Mouse (Mus musculus) heart, embryonic 12.5 days (tissue): ENCODE measurements around the gene Zfp36. TPM values are rescaled to one million over a fixed set of nuclear protein-coding genes. Genes with fewer than 3 reads are reported as not detected.

ENCODE experiments used
- ATAC-seq: fragments of 200-750 bp; cut with Nextera tagmentation; 2 replicates; pipeline ENCODE4 v1.8.0; 2017; ENCODE audit warnings: moderate TSS enrichment, moderate library complexity; ENCODE audit not compliant: insufficient number of reproducible peaks, low FRiP score
- H3K27ac ChIP-seq: fragments of 300-500 bp; sonication (generic); 2 replicates; pipeline ENCODE4 v1.5.1; 2016; ENCODE audit warnings: mild to moderate bottlenecking, moderate library complexity; ENCODE audit not compliant: poor library complexity, severe bottlenecking
- H3K27me3 ChIP-seq: fragments of 300-500 bp; sonication (generic); replicated peaks from 2 replicates; pipeline ENCODE4 v1.6.1; 2016; ENCODE audit warnings: mild to moderate bottlenecking, moderate library complexity
- H3K36me3 ChIP-seq: fragments of 300-500 bp; sonication (generic); 2 replicates; pipeline ENCODE4 v1.6.1; 2016; ENCODE audit warnings: mild to moderate bottlenecking, moderate library complexity
- H3K4me1 ChIP-seq: fragments of 300-500 bp; sonication (generic); replicated peaks from 2 replicates; pipeline ENCODE4 v1.6.1; 2016; ENCODE audit warnings: mild to moderate bottlenecking
- H3K4me2 ChIP-seq: fragments of 300-500 bp; sonication (generic); 2 replicates; pipeline ENCODE4 v1.6.1; 2016; ENCODE audit warnings: mild to moderate bottlenecking, moderate library complexity
- H3K4me3 ChIP-seq: fragments of 300-500 bp; sonication (generic); 2 replicates; pipeline ENCODE4 v1.5.1; 2016; ENCODE audit warnings: mild to moderate bottlenecking
- H3K9ac ChIP-seq: fragments of 300-500 bp; sonication (generic); 2 replicates; pipeline ENCODE4 v1.6.1; 2016; ENCODE audit warnings: mild to moderate bottlenecking, moderate library complexity
- H3K9me3 ChIP-seq: fragments of 300-500 bp; sonication (generic); replicated peaks from 2 replicates; pipeline ENCODE4 v1.6.1; 2016; ENCODE audit warnings: mild to moderate bottlenecking, moderate library complexity
- WGBS: fragments of 180-500 bp; shearing (Covaris S2); methylation state at CpG from one replicate; pipeline ENCODE4 v1.1.7; 2016; 5-methylcytosine and 5-hydroxymethylcytosine counted together
- polyA plus RNA-seq: library from polyadenylated mRNA; unstranded; fragments of >200 nt; fragmentation: Nextera tagmentation; extraction: Ambion mirVana; gene quantifications from 2 replicates; pipeline ENCODE4 v1.2.1, GENCODE M21; 2016

Gene Zfp36
- polyA plus RNA-seq, 1 experiment from 2014 or later, result 15.9 TPM

DNA sequence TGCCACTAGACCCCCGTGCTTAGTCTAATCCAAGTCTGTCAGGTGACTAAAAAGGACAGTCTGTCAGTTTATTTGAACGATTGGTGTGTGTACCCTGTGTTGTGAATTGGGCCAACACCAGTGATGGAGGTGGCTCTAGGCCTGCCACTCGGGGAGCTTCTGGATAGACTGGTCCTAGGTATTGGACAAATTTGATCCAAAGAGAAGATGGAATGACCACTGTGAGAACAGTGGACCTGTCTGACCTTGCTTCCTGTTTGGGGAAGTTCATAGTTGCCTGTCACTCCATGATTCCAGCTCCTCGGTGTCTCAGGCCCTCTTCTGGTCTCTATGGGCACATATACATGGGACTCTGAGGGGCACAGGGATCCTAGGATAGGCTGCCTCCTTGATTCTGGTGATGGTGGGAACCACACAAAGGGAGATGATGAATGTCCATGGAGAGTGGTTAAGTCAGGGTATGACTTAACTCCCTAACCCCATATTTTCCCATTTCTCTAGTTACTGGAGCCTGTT lies 28.3 kb downstream of the Zfp36 start:
- Histone ChIP-seq H3K27ac (peak overlapping the region; percentile 33; the same call in 1 of the 2 replicates), H3K36me3 (peaks cover 33% of the 10 kb centered on the region), H3K4me2 (peak overlapping the region; percentile 95), H3K9me3 (no peaks in the 10 kb centered on the region), H3K4me1 (peaks cover 23% of the 10 kb centered on the region), H3K27me3 (no peaks in the 10 kb centered on the region), H3K4me3 (peak overlapping the region; percentile 94), H3K9ac (peak overlapping the region; percentile 99)
- no peak for ATAC-seq
- WGBS, result 35% methylated on average over 4 of the region's 4 CpGs

DNA sequence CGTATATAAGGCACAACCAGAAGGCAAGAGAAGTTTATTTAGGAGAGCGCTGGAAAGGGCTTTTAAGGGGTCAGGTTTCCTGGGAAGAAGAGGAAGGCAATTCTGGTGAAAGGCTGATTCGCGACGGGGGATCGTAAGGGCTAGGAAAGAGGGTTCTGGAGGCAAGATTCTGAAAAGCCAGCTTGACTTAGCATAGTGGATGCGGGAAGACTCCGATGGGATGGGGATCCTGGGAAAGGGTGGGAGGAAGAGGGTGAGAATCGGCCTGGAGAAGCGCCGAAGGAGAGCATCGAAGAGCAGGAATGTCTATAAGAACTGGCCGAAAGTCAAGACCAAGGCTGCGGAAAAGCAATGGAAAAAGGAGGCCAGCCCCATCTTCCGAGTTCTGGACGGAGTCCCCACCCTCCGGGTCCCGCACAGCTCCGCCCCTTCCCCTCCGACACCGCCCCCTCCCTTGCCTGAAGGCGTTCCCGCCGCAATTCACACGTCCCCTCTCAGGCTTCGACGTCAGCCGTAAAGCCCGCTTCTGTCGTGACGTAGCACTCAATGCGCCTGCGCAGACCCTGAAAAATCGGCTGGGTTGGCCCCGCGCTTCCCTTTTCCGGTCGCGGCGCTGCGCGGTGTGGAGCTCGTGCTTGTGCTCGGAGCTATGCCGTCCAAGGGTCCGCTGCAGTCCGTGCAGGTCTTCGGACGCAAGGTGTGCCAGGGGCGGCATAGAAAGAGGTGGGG lies 29.7 kb downstream of the Zfp36 start, which contains the start of gene Rps16:
TSS of gene Rps16 (plus strand) at position 498 of the 729 bp plus-strand sequence.
- Histone ChIP-seq H3K4me2 (peak within 1 kb of the TSS; percentile 95), H3K27ac (peak within 1 kb of the TSS; percentile 84), H3K9ac (peak within 1 kb of the TSS; percentile 99), H3K4me1 (peaks cover 18% of the 10 kb centered on the region), H3K9me3 (no peaks in the 10 kb centered on the region), H3K36me3 (peaks cover 33% of the 10 kb centered on the region), H3K27me3 (no peaks in the 10 kb centered on the region), H3K4me3 (peak within 1 kb of the TSS; percentile 94)
- ATAC-seq, result peak; percentile 97
- WGBS, result under 1% methylated on average over 50 of the region's 50 CpGs

DNA sequence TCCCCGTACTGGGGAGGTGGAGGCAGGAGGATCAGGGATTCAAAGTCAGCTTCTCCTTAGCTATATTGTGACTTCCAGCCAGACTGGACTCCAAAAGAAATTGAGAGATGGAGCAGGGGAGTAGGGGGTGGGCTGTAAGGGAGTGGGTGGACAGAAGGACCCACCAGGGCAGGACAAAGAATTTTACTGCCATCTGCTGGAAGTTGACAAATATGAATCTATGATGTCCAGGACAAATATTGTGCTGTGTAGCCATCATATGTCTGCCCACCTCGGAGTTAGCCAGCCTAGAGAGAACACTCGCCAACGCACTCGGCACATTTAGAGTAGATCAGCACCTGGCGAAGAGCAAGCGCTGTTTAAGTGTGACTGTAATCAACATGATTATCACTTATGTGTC lies 31.5 kb downstream of the Zfp36 start:
- Histone ChIP-seq H3K36me3 (peaks cover 21% of the 10 kb centered on the region), H3K27me3 (no peaks in the 10 kb centered on the region), H3K27ac (no peak overlapping the region), H3K9me3 (no peaks in the 10 kb centered on the region), H3K9ac (no peak overlapping the region), H3K4me1 (peaks cover 18% of the 10 kb centered on the region), H3K4me2 (no peak overlapping the region), H3K4me3 (no peak overlapping the region)
- ATAC-seq, result no peak
- 82% methylated on average over 7 of the region's 7 CpGs for WGBS

DNA sequence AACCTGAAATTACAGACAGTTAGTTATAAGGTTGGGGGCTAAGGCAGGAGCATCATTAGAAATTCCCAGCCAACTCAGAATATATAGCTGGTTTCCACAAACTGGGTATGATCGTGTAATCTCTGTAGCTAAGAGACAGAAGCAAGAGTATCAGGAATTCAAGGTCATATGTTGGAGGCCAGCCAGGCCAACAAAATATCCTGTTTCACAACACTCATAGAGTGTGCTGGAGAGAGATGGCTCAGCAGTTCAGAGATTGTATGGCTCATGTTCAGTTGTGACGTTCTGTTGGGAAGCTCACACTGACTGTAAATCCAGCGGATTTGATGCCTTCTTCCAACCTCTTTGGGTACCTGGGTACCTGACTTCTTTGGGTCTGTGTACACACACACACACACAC lies 32.3 kb downstream of the Zfp36 start:
- no peak overlapping the region for H3K27ac ChIP-seq
- ATAC-seq, result no peak
- H3K9ac ChIP-seq, result peak overlapping the region; percentile 36; the same call in 1 of the 2 replicates
- peaks cover 18% of the 10 kb centered on the region for H3K4me1 ChIP-seq
- no peaks in the 10 kb centered on the region for H3K9me3 ChIP-seq
- no peak overlapping the region for H3K4me3 ChIP-seq
- 70% methylated on average over 3 of the region's 3 CpGs for WGBS
- no peak overlapping the region for H3K4me2 ChIP-seq
- H3K36me3 ChIP-seq, result peaks cover 13% of the 10 kb centered on the region
- H3K27me3 ChIP-seq, result no peaks in the 10 kb centered on the region

DNA sequence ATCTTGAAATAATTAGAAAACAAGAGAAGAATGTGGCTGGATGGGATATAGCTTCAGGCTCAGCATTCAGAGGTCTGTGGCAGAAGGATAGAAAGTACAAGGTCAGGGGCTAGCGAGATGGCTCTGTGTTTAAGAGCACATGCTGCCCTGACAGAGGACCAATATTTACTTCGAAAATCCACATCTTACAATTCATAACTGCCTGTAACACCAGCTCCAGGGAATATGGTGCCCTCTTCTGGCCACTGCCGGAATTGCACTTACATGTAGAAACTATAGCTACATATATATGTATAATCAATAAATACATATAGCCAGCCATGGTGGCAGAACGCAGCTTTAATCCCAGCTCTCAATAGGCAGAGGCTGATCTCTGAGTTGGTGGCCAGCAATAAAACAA lies 35.4 kb downstream of the Zfp36 start:
- no peak overlapping the region for H3K4me3 ChIP-seq
- H3K36me3 ChIP-seq, result no peaks in the 10 kb centered on the region
- no peaks in the 10 kb centered on the region for H3K27me3 ChIP-seq
- H3K9me3 ChIP-seq, result no peaks in the 10 kb centered on the region
- no peak for ATAC-seq
- H3K4me2 ChIP-seq, result no peak overlapping the region
- no peak overlapping the region for H3K27ac ChIP-seq
- H3K4me1 ChIP-seq, result peaks cover 9% of the 10 kb centered on the region
- H3K9ac ChIP-seq, result no peak overlapping the region
- 12% methylated on average over 4 of the region's 4 CpGs for WGBS

DNA sequence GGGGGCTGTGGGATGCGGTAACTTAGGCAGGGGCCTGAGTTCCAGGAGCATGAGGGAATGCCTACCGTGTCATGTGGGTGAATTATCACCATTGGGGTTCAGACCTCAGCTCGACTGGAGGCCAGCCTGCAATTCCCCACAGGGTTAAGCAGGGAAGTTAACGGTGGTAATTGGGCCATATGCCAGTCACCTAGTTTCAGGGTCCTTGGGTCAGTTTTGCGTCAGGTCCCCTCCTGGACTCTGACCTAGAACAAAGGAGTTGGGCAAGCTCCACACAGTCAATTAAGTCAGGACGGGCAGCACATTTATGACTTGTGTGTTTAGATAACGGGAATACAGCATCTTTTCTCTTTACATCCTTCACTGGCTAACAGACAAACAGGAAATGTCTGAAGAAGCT lies 38.7 kb downstream of the Zfp36 start:
- Histone ChIP-seq H3K36me3 (no peaks in the 10 kb centered on the region), H3K9me3 (no peaks in the 10 kb centered on the region), H3K4me3 (no peak overlapping the region), H3K9ac (no peak overlapping the region), H3K27ac (no peak overlapping the region), H3K27me3 (no peaks in the 10 kb centered on the region), H3K4me2 (no peak overlapping the region), H3K4me1 (peaks cover 13% of the 10 kb centered on the region)
- ATAC-seq, result no peak
- 38% methylated on average over 7 of the region's 7 CpGs for WGBS

DNA sequence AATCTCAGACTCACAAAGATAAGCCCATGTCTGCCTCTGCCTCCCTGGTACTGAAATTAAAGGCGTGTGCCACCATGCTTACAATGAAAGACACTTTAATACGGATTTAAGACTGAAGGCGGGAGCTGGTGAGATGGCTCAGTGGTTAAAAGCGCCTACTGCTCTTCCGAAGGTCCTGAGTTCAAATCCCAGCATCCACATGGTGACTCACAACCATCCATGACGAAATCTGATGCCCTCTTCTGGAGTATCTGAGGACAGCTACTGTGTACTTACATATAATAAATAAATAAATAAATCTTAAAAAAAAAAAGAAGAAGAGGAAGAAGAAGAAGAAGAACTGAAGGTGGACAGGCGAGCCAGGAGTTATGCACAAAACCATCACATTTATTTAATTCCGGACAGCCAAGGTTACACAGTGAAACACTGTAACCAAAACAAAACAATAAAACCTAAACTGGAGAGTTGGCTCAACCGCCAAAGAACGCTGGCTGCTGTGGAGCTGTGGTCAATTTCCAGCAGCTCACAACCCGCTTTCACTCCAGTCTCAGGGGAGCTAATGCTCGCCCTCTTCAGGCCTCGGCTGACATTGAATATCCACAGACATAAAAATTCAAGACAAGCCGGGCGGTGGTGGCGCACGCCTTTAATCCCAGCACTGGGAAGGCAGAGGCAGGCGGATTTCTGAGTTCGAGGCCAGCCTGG lies 40.7 kb downstream of the Zfp36 start:
- 78% methylated on average over 19 of the region's 19 CpGs for WGBS

DNA sequence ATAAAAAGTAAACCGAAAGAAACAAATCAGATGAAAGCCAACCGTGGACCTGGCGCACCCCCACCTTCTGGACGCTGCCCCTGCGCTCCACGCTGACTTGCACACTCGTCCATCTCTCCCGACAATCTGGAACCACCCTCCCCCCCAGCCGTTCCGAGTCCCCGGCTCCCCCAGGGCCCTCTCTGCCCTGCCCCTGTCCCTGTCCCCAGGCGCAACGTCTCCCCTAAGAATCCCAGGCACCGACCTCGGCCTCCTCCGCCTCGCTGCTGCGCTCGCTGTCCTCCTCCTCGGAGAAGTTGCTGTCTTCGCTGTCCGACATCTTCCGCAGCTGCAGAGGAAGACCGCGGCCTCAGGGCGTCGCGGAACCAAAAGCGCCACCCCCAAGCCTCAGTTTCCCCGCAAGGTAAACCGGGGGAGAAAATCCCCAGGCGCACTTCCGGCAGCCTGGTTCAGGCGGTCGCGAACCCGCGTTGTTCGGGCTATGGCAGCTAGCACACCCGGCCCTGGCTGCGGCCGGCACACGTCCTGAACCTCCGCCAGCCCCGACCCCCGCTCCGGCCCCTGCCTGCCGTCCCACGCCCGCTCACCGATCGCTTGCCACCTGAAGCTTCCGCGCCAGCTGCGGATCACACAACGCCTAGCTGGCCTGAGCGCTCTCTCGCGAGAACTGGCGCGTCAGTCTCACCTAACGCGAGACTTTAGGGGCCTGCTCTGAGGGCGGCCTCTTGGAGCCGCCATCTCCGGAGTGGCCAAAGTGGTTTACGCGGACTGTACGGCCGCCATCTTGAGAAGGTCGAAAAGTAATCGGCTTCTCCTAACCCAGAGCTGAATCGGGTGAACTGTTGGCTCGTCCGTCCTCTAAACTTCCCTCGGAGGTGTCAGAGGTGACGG lies 41.7 kb downstream of the Zfp36 start, which contains the start of gene Supt5:
TSS of gene Supt5 (minus strand) at position 639 of the 891 bp plus-strand sequence.
- peak; percentile 99 for ATAC-seq
- Histone ChIP-seq H3K4me3 (peak within 1 kb of the TSS; percentile 93), H3K9ac (peak within 1 kb of the TSS; percentile 95), H3K4me2 (peak within 1 kb of the TSS; percentile 95), H3K27ac (peak within 1 kb of the TSS; percentile 90), H3K9me3 (no peaks in the 10 kb centered on the region), H3K27me3 (no peaks in the 10 kb centered on the region), H3K4me1 (peaks cover 16% of the 10 kb centered on the region), H3K36me3 (peaks cover 14% of the 10 kb centered on the region)
- under 1% methylated on average over 77 of the region's 77 CpGs for WGBS

More for the DNA sequence above, 40.7 kb downstream of the Zfp36 start:
- ATAC-seq, result no peak
- Histone ChIP-seq H3K9me3 (no peaks in the 10 kb centered on the region), H3K27me3 (no peaks in the 10 kb centered on the region), H3K4me1 (peaks cover 16% of the 10 kb centered on the region), H3K27ac (peak overlapping the region; percentile 90), H3K9ac (peak overlapping the region; percentile 71; the same call in 1 of the 2 replicates), H3K4me2 (peak overlapping the region; percentile 95), H3K4me3 (peak overlapping the region; percentile 93), H3K36me3 (peaks cover 8% of the 10 kb centered on the region)

DNA sequence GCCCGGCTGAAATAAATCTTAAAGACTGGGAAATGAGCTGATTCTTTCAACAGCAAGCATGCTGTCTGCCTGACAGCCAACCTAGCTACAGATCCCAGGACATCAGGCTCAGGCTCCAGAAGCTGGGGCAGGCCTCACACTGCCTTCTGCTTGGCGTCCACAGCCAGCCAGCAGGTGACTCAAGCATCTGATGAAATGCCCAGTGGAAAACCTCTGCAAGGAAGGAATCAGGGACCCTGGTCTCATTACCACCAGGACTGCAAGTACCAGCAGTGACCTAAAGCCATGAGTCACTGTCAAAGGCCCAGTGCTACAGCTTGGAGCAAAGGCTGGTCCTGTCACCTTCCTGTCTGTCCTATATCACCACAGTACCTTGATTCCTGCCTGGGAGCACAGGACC lies 44.6 kb downstream of the Zfp36 start:
- no peaks in the 10 kb centered on the region for H3K27me3 ChIP-seq
- ATAC-seq, result no peak

DNA sequence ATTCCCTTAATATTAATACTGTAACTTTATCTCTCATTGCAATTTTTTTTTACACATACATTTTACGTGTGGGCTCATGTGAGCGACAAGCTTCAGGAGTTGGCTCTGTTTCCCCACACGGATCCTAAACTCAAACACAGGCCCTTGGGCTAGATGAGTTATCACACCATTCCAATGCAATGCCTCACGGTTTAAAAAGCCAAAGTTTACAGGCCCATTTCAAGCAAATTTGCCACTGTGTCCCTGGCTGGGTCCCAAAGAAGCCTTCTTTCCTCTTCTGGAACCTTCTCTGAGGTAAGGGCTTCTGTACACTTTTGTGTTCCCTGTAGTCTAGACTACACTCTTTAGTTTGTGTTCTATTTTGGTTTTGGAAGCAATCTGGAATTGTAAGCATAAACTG lies 45.5 kb downstream of the Zfp36 start:
- peaks cover 44% of the 10 kb centered on the region for H3K36me3 ChIP-seq
- H3K9ac ChIP-seq, result no peak overlapping the region
- peaks cover 10% of the 10 kb centered on the region for H3K4me1 ChIP-seq

More for the DNA sequence above, 44.6 kb downstream of the Zfp36 start:
- no peak overlapping the region for H3K4me2 ChIP-seq
- peaks cover 10% of the 10 kb centered on the region for H3K4me1 ChIP-seq
- no peaks in the 10 kb centered on the region for H3K9me3 ChIP-seq
- WGBS, result 95% methylated on average over 2 of the region's 2 CpGs
- peaks cover 35% of the 10 kb centered on the region for H3K36me3 ChIP-seq
- H3K4me3 ChIP-seq, result no peak overlapping the region
- H3K9ac ChIP-seq, result no peak overlapping the region
- no peak overlapping the region for H3K27ac ChIP-seq

More for the DNA sequence above, 45.5 kb downstream of the Zfp36 start:
- no peaks in the 10 kb centered on the region for H3K27me3 ChIP-seq
- no peak overlapping the region for H3K4me3 ChIP-seq
- 91% methylated on average over 4 of the region's 4 CpGs for WGBS
- ATAC-seq, result no peak
- no peak overlapping the region for H3K27ac ChIP-seq
- H3K9me3 ChIP-seq, result no peaks in the 10 kb centered on the region
- no peak overlapping the region for H3K4me2 ChIP-seq
